Mouse (Mus musculus): ENCODE results near the gene Sec14l2.

Gene Sec14l2

GRCm38 (mm10) chr11:4098816-4099215 lies 24.4 kb downstream of the Sec14l2 start:
- no peak for DNase-seq (ENCODE audit: low spot score)

GRCm38 (mm10) chr11:4098120-4098519 lies 25.1 kb downstream of the Sec14l2 start:
- no peak for DNase-seq (ENCODE audit: low spot score)

GRCm38 (mm10) chr11:4097091-4097621 lies 26.1 kb downstream of the Sec14l2 start:
- DNase-seq (ENCODE audit: low spot score), result no peak

- peak; percentile 87 for DNase-seq (ENCODE audit: low spot score)
Measured at GRCm38 (mm10) chr11:4096054-4096984, 26.9 kb downstream of the Sec14l2 start.

GRCm38 (mm10) chr11:4095171-4096053 lies 27.8 kb downstream of the Sec14l2 start, which contains the start of gene Mtfp1:
Gene Mtfp1, minus strand, starts transcription at chr11:4095445.
- DNase-seq (ENCODE audit: low spot score), result no peak

- DNase-seq (ENCODE audit: low spot score), result no peak
Measured at GRCm38 (mm10) chr11:4094378-4095170, 28.6 kb downstream of the Sec14l2 start.

- no peak for DNase-seq (ENCODE audit: low spot score)
Measured at GRCm38 (mm10) chr11:4093459-4094377, 29.5 kb downstream of the Sec14l2 start.

GRCm38 (mm10) chr11:4087267-4087666 lies 35.9 kb downstream of the Sec14l2 start:
- DNase-seq (ENCODE audit: low spot score), result no peak

GRCm38 (mm10) chr11:4086246-4086645 lies 37.0 kb downstream of the Sec14l2 start:
- no peak for DNase-seq (ENCODE audit: low spot score)

GRCm38 (mm10) chr11:4083316-4084078 lies 39.7 kb downstream of the Sec14l2 start:
- no peak for DNase-seq (ENCODE audit: low spot score)

- no peak for DNase-seq (ENCODE audit: low spot score)
Measured at GRCm38 (mm10) chr11:4080219-4080618, 43.0 kb downstream of the Sec14l2 start.

GRCm38 (mm10) chr11:4078267-4078933 lies 44.8 kb downstream of the Sec14l2 start:
- no peak for DNase-seq (ENCODE audit: low spot score)

- DNase-seq (ENCODE audit: low spot score), result no peak
Measured at GRCm38 (mm10) chr11:4076633-4077032, 46.6 kb downstream of the Sec14l2 start.

GRCm38 (mm10) chr11:4069664-4070063 lies 53.6 kb downstream of the Sec14l2 start:
- DNase-seq (ENCODE audit: low spot score), result no peak

GRCm38 (mm10) chr11:4064627-4065122 lies 58.5 kb downstream of the Sec14l2 start, which contains the start of gene Sec14l3:
Gene Sec14l3, plus strand, starts transcription at chr11:4064841.
- no peak for DNase-seq (ENCODE audit: low spot score)

GRCm38 (mm10) chr11:4062981-4063380 lies 60.2 kb downstream of the Sec14l2 start:
- no peak for DNase-seq (ENCODE audit: low spot score)

- no peak for DNase-seq (ENCODE audit: low spot score)
Measured at GRCm38 (mm10) chr11:4062523-4062922, 60.7 kb downstream of the Sec14l2 start.

- DNase-seq (ENCODE audit: low spot score), result no peak
Measured at GRCm38 (mm10) chr11:4060866-4061575, 62.2 kb downstream of the Sec14l2 start.
